Mouse (Mus musculus) stomach, postnatal 0 days (tissue): ENCODE measurements at regions not wholly inside any gene's neighbourhood (a gene's known extent, or its start where the extent isn't known, plus 50 kb on each side); places are given as distances from the start of the nearest gene placed in this dataset.

ENCODE experiments used
- ATAC-seq: fragments of 200-750 bp; cut with Nextera tagmentation; 2 replicates; pipeline ENCODE4 v1.8.0; 2017; ENCODE audit not compliant: low FRiP score, low TSS enrichment
- DNase-seq: peaks from one replicate; pipeline ENCODE4 v3.0.0-alpha.2; 2016; ENCODE audit warnings: low spot score
- H3K27ac ChIP-seq: fragments of 300-500 bp; sonication (generic); replicated peaks from 2 replicates; pipeline ENCODE4 v1.5.1; 2014; ENCODE audit warnings: mild to moderate bottlenecking, control low read depth
- H3K27me3 ChIP-seq: fragments of 300-500 bp; sonication (generic); 2 replicates; pipeline ENCODE4 v1.6.1; 2014; ENCODE audit warnings: low read length; ENCODE audit not compliant: control insufficient read depth, insufficient read depth
- H3K36me3 ChIP-seq: fragments of 300-500 bp; sonication (generic); 2 replicates; pipeline ENCODE4 v1.6.1; 2014; ENCODE audit warnings: low read length, mixed read lengths; ENCODE audit not compliant: control insufficient read depth, insufficient read depth
- H3K4me1 ChIP-seq: fragments of 300-500 bp; sonication (generic); replicated peaks from 2 replicates; pipeline ENCODE4 v1.6.1; 2014; ENCODE audit warnings: antibody characterized with exemption; ENCODE audit not compliant: control insufficient read depth, insufficient read depth
- H3K4me2 ChIP-seq: fragments of 300-500 bp; sonication (generic); replicated peaks from 2 replicates; pipeline ENCODE4 v1.6.1; 2014; ENCODE audit warnings: low read depth, mild to moderate bottlenecking, control low read depth, moderate library complexity
- H3K4me3 ChIP-seq: fragments of 300-500 bp; sonication (generic); 2 replicates; pipeline ENCODE4 v1.5.1; 2014; ENCODE audit warnings: low read depth, low read length, control low read depth
- H3K9ac ChIP-seq: fragments of 300-500 bp; sonication (generic); 2 replicates; pipeline ENCODE4 v1.6.1; 2014; ENCODE audit warnings: mild to moderate bottlenecking, low read length, control low read depth, mixed read lengths
- H3K9me3 ChIP-seq: fragments of 300-500 bp; sonication (generic); 2 replicates; pipeline ENCODE4 v1.6.1; 2016; ENCODE audit warnings: low read length; ENCODE audit not compliant: control insufficient read depth
- CTCF ChIP-seq: IDR thresholded peaks from 2 replicates; pipeline ENCODE4 v1.5.1; 2016; ENCODE audit warnings: antibody characterized with exemption, low read depth, mild to moderate bottlenecking, moderate library complexity
- EP300 ChIP-seq: optimal IDR thresholded peaks from 2 replicates; pipeline ENCODE3; 2016; ENCODE audit warnings: antibody characterized with exemption
- WGBS: fragments of 180-500 bp; shearing (Covaris S2); extraction: QIAGEN DNeasy Blood & Tissue Kit; methylation state at CpG from one replicate; pipeline ENCODE4 v1.1.7; 2014; 5-methylcytosine and 5-hydroxymethylcytosine counted together

DNA sequence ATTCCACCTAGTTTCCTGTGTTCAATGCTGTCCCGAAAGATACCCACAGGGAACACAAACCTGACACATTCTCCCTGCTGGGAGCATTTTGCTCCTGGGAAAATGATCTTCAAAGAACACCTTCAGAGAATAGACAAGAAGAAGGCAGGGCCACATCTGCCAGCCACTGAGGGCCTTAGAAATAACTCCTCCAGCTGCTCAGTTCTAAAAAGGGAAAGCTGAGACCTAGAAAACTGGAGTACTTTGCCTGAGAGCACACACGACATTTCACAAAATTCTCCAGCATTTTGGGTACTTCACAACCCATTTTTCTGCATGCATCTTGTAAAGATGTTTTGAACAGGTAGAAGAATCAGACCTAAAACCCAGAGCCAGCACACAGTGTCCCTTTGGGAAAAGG lies 519.6 kb downstream of the Insc start:
- ATAC-seq, result no peak
- no peaks in the 10 kb centered on the region for H3K27me3 ChIP-seq
- H3K27ac ChIP-seq, result no peak overlapping the region
- H3K9me3 ChIP-seq, result no peaks in the 10 kb centered on the region
- WGBS, result 86% methylated on average over 2 of the region's 2 CpGs
- no peaks in the 10 kb centered on the region for H3K36me3 ChIP-seq
- no peak overlapping the region for H3K9ac ChIP-seq
- no peak overlapping the region for H3K4me2 ChIP-seq
- H3K4me3 ChIP-seq, result no peak overlapping the region
- TF ChIP-seq CTCF (no peak), EP300 (no peak)
- no peaks in the 10 kb centered on the region for H3K4me1 ChIP-seq
- no peak for DNase-seq

DNA sequence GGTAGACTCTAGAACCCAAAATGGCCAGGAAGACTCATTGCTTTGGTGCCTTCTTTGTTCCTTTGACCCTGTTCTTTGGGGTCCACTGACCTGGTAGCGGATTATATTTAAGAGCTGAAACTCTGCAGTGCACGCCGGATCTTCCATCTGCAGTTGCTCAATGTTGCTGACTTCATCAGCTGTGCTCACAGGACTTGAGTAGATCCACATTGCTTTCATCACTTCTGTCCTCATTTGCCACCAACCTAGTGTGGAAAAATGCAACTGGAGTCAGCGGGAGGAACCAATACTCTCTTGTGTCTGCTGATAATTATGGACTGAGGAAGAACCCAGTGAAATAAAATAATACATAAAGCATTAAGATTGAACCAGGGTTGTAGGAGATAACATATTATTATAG lies 522.6 kb downstream of the Insc start:
- no peak for ATAC-seq
- H3K36me3 ChIP-seq, result no peaks in the 10 kb centered on the region
- WGBS, result 83% methylated on average over 4 of the region's 4 CpGs
- H3K9me3 ChIP-seq, result no peaks in the 10 kb centered on the region
- TF ChIP-seq EP300, result no peak
- TF ChIP-seq CTCF, result no peak
- DNase-seq, result no peak
- H3K27me3 ChIP-seq, result no peaks in the 10 kb centered on the region
- no peak overlapping the region for H3K4me3 ChIP-seq
- H3K27ac ChIP-seq, result no peak overlapping the region
- H3K4me2 ChIP-seq, result no peak overlapping the region
- H3K9ac ChIP-seq, result no peak overlapping the region
- H3K4me1 ChIP-seq, result no peaks in the 10 kb centered on the region

DNA sequence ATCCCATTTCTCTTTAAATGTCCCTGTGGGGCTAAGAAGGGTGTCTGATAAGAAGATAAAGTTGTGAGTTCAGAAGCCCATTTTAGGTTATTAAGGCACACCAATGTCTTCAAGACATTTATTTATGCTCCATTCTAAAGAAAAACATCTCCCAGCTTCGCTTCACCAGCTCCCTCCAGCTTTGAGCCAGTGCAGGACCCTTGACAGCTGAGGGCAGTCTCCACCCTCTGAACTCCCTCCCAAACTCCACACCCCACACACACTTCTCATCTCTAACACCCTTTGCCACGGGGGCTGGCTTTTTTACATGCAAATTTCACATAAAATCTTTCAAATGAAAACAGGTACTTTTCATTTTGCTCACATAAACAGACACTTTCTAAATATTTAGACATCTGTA lies 527.3 kb downstream of the Insc start:
- Histone ChIP-seq H3K27me3 (no peaks in the 10 kb centered on the region), H3K4me1 (no peaks in the 10 kb centered on the region), H3K27ac (no peak overlapping the region), H3K4me3 (no peak overlapping the region), H3K9ac (no peak overlapping the region), H3K36me3 (no peaks in the 10 kb centered on the region), H3K4me2 (no peak overlapping the region), H3K9me3 (no peaks in the 10 kb centered on the region)
- ATAC-seq (no peak), DNase-seq (no peak)
- TF ChIP-seq CTCF (peak; percentile 28; the same call in 1 of the 2 replicates), EP300 (no peak)
- WGBS, result 32% methylated on average over 2 of the region's 2 CpGs

DNA sequence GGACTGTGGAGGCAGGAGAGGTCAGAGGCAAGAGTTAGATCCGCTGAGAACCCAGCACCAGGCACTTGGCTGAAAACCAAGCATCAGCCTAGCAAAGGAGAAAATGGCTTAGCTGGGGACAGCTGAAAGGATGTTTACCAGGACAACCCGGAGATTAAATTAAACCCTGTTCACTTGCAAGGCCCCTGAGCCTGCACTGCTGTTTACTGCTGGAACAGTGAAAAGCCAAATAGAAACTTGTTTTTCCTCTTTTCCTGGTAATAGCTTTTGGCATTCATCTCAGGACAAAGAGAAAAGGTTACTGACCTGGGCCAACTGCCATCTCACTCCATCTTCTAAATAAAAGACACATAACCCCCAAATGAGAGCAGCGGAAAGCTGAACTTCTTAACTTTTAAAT lies 531.3 kb downstream of the Insc start:
- 33% methylated on average over 3 of the region's 3 CpGs for WGBS
- H3K36me3 ChIP-seq, result no peaks in the 10 kb centered on the region
- H3K9ac ChIP-seq, result no peak overlapping the region
- no peak overlapping the region for H3K4me3 ChIP-seq
- peak; percentile 13 for DNase-seq
- H3K9me3 ChIP-seq, result no peaks in the 10 kb centered on the region
- no peaks in the 10 kb centered on the region for H3K27me3 ChIP-seq
- no peaks in the 10 kb centered on the region for H3K4me1 ChIP-seq
- H3K27ac ChIP-seq, result no peak overlapping the region
- no peak overlapping the region for H3K4me2 ChIP-seq
- TF ChIP-seq EP300 (no peak), CTCF (no peak)
- no peak; the same call in 1 of the 2 replicates for ATAC-seq

DNA sequence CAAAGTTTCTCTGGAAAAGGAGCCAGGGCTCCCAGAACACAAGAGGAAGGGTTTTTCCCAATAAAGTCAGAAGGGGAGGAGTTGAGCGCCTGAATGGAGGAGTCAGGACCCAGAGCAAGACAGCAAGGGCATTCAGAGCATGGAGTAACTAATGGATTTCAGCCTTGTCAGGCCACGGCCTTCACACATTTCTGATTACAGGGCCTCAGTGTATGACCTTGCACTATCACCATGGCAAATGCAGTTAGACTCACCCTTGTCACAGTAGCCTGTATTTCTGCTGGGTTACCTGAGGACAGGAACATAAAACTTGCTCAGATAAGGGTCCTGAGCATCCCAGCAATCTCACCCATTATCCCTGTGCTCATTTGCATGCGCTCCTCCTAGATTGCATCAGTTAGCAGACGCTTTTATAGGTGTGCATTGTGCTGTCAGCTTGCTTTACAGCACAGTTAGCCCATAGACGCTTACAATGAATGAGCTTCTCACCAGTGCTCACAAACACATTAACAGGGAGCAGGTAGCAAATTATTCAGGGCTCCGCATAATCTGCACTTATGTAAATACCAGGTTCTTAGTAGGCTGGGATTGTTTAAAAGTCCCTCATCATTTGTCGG lies 547.4 kb downstream of the Insc start:
- no peak overlapping the region for H3K4me3 ChIP-seq
- H3K36me3 ChIP-seq, result no peaks in the 10 kb centered on the region
- WGBS, result 69% methylated on average over 7 of the region's 7 CpGs

DNA sequence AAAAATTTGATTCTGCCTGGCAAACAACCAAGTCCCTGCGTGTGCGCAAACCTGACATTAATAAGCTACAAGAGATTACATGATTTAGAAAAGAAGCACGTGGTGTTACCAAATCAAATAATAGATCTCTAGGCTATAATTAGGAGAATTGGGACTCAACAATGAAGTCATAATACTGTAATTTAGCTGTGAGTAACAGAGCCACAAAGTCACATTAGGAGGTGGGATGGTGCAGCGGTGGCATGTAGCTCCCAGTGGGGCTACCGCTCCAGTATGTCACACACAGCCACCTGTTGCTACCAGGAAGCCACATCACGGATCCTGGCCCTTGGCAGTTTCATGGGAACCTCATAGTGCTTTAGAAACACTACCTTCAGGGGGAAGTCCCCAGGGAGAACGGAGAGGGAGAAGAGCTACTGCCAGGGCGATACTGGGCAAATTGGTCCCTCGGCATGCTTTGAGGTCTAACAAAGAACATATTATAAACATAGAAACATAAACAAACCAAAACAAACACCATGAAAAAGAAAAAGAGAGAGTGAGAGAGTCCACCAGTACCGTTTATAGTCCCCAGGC lies 551.2 kb downstream of the Insc start:
- DNase-seq (no peak), ATAC-seq (no peak)
- Histone ChIP-seq H3K36me3 (no peaks in the 10 kb centered on the region), H3K9me3 (no peaks in the 10 kb centered on the region), H3K9ac (no peak overlapping the region), H3K27me3 (no peaks in the 10 kb centered on the region), H3K4me1 (no peaks in the 10 kb centered on the region), H3K27ac (no peak overlapping the region), H3K4me2 (no peak overlapping the region), H3K4me3 (no peak overlapping the region)
- 39% methylated on average over 10 of the region's 10 CpGs for WGBS
- no peak for TF ChIP-seq EP300
- no peak for TF ChIP-seq CTCF

More for the DNA sequence above, 547.4 kb downstream of the Insc start:
- Histone ChIP-seq H3K27ac (no peak overlapping the region), H3K27me3 (no peaks in the 10 kb centered on the region), H3K4me2 (no peak overlapping the region), H3K9me3 (no peaks in the 10 kb centered on the region), H3K9ac (no peak overlapping the region), H3K4me1 (no peaks in the 10 kb centered on the region)
- DNase-seq (no peak), ATAC-seq (no peak)
- TF ChIP-seq EP300, result no peak
